Mouse (Mus musculus) spleen, postnatal 4 days (tissue): Measurements from ENCODE around the gene E330017A01Rik.
A peak's percentile ranks its signal among the peaks of the same experiment; 100 is the strongest.

Source experiments
- DNase-seq, 2 experiments: peaks; one replicate each; pipeline ENCODE4 v3.0.0; 2022; ENCODE audit warnings: low spot score in 2 of 2

The E330017A01Rik gene

GRCm38 (mm10) chr16:58638689-58639175 lies at the start of gene E330017A01Rik:
Gene E330017A01Rik, minus strand, starts transcription at chr16:58638739.
- DNase-seq, result peak in 1 of 2 experiments; percentile 44

- peak in 1 of 2 experiments; percentile 25 for DNase-seq
Measured at GRCm38 (mm10) chr16:58685548-58686537, 47.3 kb upstream of the E330017A01Rik start.

- DNase-seq, result peak in 1 of 2 experiments; percentile 9
Measured at GRCm38 (mm10) chr16:58684537-58684936, 46.0 kb upstream of the E330017A01Rik start.

GRCm38 (mm10) chr16:58683911-58684310 lies 45.4 kb upstream of the E330017A01Rik start:
- DNase-seq, result peak in 1 of 2 experiments; percentile 19

GRCm38 (mm10) chr16:58682870-58683269 lies 44.3 kb upstream of the E330017A01Rik start:
- DNase-seq, result peak in 1 of 2 experiments; percentile 44

- DNase-seq, result peak in 1 of 2 experiments; percentile 51
Measured at GRCm38 (mm10) chr16:58682046-58682445, 43.5 kb upstream of the E330017A01Rik start.

- DNase-seq, result peak in 1 of 2 experiments; percentile 58
Measured at GRCm38 (mm10) chr16:58678660-58679059, 40.1 kb upstream of the E330017A01Rik start.

- DNase-seq, result peak in 1 of 2 experiments; percentile 48
Measured at GRCm38 (mm10) chr16:58677491-58677890, 39.0 kb upstream of the E330017A01Rik start.

- DNase-seq, result peak in 1 of 2 experiments; percentile 15
Measured at GRCm38 (mm10) chr16:58676633-58677032, 38.1 kb upstream of the E330017A01Rik start.

- peak in 1 of 2 experiments; percentile 59 for DNase-seq
Measured at GRCm38 (mm10) chr16:58676156-58676555, 37.6 kb upstream of the E330017A01Rik start.

GRCm38 (mm10) chr16:58675256-58675655 lies 36.7 kb upstream of the E330017A01Rik start:
- DNase-seq, result peak in 1 of 2 experiments; percentile 59

GRCm38 (mm10) chr16:58673811-58674410 lies 35.4 kb upstream of the E330017A01Rik start:
- DNase-seq, result peak in 1 of 2 experiments; percentile 52

GRCm38 (mm10) chr16:58672396-58672795 lies 33.9 kb upstream of the E330017A01Rik start:
- peak in 1 of 2 experiments; percentile 59 for DNase-seq

- DNase-seq, result peak in 1 of 2 experiments; percentile 13
Measured at GRCm38 (mm10) chr16:58671212-58671985, 32.9 kb upstream of the E330017A01Rik start.

- DNase-seq, result peak in 1 of 2 experiments; percentile 33
Measured at GRCm38 (mm10) chr16:58670643-58671042, 32.1 kb upstream of the E330017A01Rik start.

GRCm38 (mm10) chr16:58669917-58670630 lies 31.5 kb upstream of the E330017A01Rik start, which contains the start of gene Cpox:
Gene Cpox, plus strand, starts transcription at chr16:58670292.
- DNase-seq, result peak; percentile 88 to 90

- peak; percentile 61 to 66 for DNase-seq
Measured at GRCm38 (mm10) chr16:58669264-58669663, 30.7 kb upstream of the E330017A01Rik start.

- DNase-seq, result peak in 1 of 2 experiments; percentile 53
Measured at GRCm38 (mm10) chr16:58668586-58668985, 30.0 kb upstream of the E330017A01Rik start.

- peak in 1 of 2 experiments; percentile 52 for DNase-seq
Measured at GRCm38 (mm10) chr16:58666681-58667080, 28.1 kb upstream of the E330017A01Rik start.

- peak in 1 of 2 experiments; percentile 39 for DNase-seq
Measured at GRCm38 (mm10) chr16:58665137-58665536, 26.6 kb upstream of the E330017A01Rik start.
